Mouse (Mus musculus) gastrocnemius, adult 2 months (tissue): Measurements from ENCODE around the gene B430218F22Rik. TPM values are rescaled to one million over a fixed set of nuclear protein-coding genes. Genes with fewer than 3 reads are reported as not detected.
"Not testable (repeated sequence)": the region's sequence is repeated elsewhere in the genome, so short reads cannot be mapped to it uniquely, and the experiment has no call there.

Experiments used
- DNase-seq: peaks from one replicate; pipeline ENCODE4 v3.0.0; 2022
- H3K27ac ChIP-seq: fragments of 200-600 bp; 2 replicates; pipeline ENCODE4 v1.8.1; 2022; ENCODE audit warnings: mild to moderate bottlenecking
- H3K4me3 ChIP-seq: fragments of 200-600 bp; 2 replicates; pipeline ENCODE4 v1.8.1; 2022; ENCODE audit warnings: mild to moderate bottlenecking, moderate library complexity
- CTCF ChIP-seq: fragments of 200-600 bp; IDR thresholded peaks from 2 replicates; pipeline ENCODE4 v1.8.1; 2022; ENCODE audit warnings: antibody characterized with exemption, mild to moderate bottlenecking, moderate library complexity
- intact Hi-C: fragments of 180-260 bp; cut with DNase I; formaldehyde crosslinking; loops from one replicate; pipeline ENCODE4 v1.15.1; 2025
- long read RNA-seq, 2 experiments: library from polyadenylated mRNA; stranded (forward); transcript quantifications; one replicate each; pipeline ENCODE4 v2.0.0; 2021
- total RNA-seq, 2 experiments: library from RNA; stranded (reverse); gene quantifications; 2 replicates each; pipeline ENCODE4 v1.2.3; 2021

B430218F22Rik gene
- total RNA-seq, result not detected
- long read RNA-seq, experiment 1, result 0 reads
- long read RNA-seq, experiment 2, result 0 reads

DNA sequence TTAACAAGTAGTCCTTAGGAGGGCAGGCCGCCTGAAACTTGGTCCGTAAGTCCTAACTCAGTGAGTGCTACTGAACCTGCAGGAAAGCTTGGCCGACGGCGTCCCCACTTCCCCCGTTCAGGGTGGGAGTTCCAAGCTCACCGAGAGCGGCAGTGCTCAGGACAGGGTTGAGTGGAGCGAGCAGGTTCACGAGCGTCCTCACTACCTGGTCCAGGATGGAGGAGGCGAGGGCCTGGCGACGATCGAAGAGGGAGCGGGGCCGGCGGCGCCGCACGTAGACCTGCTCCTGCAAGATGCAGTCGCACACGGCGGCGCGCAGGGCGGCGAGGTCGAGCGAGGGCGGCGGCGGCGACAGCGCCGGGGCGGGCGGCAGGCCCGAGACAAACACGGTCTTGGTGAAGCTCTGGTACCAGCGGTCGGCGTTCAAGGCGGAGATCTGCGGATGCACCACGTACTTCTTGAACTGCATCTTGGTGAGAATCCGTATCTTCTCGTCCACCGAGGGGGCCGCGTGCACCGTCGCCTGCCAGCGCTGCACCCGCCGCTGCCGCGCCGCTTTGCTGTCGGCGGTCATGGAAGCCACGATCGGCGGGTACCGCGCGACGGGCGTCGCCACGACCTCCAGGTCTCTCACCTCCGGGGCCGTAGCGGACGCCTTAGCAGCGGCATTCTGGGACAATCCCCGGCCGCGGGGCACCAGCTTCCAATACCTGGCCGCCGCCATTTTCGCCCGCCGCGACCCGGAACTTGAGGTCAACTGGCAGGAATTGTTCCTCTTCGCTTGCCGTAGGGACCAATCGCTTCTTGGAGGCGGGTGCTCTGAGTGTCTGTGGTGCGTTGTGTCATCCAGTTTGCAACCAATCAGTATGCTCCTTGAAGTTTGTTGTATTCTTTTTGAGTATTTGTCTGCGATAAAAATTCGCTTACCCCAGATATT lies at the start of gene B430218F22Rik, which contains the start of gene Mrps30:
B430218F22Rik (plus strand) TSS at position 120 of the 937 bp plus-strand sequence.
Mrps30 (minus strand) TSS at position 742 of the 937 bp plus-strand sequence.
- Histone ChIP-seq H3K27ac (peak within 1 kb of the TSS; percentile 92), H3K4me3 (peak within 1 kb of the TSS; percentile 99)
- intact Hi-C loops, result no loop called here
- TF ChIP-seq CTCF, result no peak
- peak; percentile 96 for DNase-seq

DNA sequence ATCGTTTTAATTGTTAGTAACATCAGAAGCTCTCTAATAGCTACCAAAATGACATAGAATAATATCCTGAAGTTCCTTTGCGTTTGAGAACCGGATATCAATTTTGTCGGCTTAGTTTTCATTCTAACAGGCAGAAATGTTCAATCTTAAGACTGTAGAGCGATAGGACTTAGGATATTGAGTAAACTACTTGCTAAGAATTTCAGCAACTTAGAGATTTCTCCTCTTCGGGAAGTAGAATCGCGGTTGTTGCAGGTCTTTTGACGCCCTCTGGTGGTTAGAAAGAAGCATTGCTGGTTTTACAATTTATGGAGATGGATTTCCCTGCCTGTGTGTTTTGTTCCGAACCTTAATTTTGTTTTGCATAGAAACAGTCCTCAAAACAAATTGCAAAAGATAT lies 36.2 kb upstream of the B430218F22Rik start:
- intact Hi-C loops, result no loop called here
- peak; percentile 85 for TF ChIP-seq CTCF
- DNase-seq, result no peak
- peak overlapping the region; percentile 52 for H3K4me3 ChIP-seq
- H3K27ac ChIP-seq, result no peak overlapping the region

DNA sequence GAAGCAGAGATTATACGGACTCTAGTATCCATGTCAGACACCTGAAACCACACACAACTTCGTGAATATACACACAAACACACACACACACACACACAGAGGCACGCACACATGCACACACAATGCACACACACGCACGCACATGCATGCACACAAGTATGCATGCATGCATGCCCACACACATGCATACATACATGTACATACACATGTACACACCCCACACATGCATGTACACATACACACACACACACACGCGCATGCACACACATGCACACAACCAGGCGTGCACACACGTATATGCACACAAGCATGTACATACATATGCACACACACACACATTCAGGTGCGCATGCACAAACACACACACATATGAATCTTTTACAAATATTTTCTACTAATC lies 35.6 kb upstream of the B430218F22Rik start:
- no peak for TF ChIP-seq CTCF
- DNase-seq, result no peak
- Histone ChIP-seq H3K4me3 (no peak overlapping the region), H3K27ac (no peak overlapping the region)
- intact Hi-C loops, result no loop called here

DNA sequence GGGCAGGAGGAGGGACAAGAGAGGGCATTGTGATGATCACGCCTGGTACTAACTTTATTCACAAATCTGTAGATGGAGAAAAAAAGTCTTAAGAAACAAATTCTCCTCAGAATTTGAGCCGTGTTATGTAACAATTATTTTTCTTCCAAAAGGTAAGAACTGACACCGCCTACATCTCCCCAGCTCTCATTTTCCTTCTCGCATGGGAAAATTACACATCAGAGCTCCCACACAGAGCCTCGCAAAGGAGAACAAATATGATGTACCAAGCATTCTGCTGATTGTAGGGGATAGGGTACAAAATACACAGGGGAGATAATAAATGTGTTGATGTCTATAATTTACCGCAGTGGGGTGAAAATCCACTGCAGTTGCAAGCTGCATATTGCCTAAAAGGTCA lies 23.1 kb upstream of the B430218F22Rik start:
- DNase-seq, result no peak
- no peak for TF ChIP-seq CTCF
- intact Hi-C loops, result no loop called here
- Histone ChIP-seq H3K27ac (no peak overlapping the region), H3K4me3 (no peak overlapping the region)

DNA sequence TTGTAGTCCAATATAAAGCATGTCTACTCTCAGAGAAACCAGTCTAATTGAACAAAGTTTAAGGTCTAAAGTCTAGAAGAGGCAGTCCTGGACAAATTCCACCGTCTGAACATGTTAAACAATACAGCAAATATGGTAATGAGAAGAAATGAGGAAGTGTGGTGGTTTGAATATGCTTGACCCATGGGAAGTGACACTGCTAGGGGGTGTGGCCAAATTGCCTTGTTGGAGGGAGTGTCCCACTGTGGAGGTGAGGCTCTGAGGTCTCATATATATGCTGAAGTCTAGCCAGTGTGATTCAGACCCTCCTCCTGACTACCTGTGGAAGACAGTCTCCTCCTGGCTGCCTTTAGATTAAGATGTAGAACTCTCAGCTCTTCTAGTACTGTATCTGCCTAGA lies 20.7 kb upstream of the B430218F22Rik start:
- H3K27ac ChIP-seq, result no peak overlapping the region
- no peak overlapping the region for H3K4me3 ChIP-seq
- no peak for TF ChIP-seq CTCF
- intact Hi-C loops, result no loop called here
- no peak for DNase-seq

DNA sequence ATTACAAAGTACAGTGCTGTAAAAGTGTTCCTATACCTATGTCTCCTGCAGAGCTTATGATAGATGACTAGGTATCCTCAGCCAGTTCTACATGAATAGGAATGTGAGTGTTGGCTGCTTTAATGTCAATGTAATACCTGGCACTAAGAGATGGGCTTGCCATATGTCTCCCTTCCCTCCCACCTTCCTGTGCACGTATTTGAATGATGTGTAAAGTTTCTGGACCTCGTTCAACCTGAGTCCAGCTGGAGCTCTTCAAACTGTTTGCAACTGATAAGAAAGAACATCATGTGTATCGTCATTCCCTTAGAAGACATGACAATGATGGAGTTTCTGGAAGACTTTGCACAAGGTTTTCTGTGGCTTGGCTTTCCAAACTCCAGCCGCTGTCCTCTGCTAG lies 13.6 kb upstream of the B430218F22Rik start:
- DNase-seq, result no peak
- intact Hi-C loops, result no loop called here
- TF ChIP-seq CTCF, result no peak

DNA sequence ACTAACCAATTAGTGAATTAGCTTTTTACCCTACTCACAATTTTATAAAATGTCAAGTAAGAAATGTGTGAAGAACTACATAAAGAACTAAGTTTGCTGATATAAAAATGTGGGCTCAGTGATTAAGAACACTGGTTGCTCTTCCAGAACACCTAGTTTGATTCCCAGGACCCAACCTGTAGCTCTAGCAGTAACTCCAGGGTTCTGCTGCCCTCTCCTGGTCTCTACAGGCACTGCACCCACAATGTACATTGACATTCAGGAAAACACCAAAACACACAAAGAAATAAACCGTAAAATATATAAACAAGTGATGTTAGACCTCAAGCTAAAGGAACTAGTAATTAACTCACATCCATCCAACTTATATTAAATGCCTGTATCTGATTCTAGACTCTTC lies 7.3 kb upstream of the B430218F22Rik start:
- no peak overlapping the region for H3K4me3 ChIP-seq
- no peak overlapping the region for H3K27ac ChIP-seq
- TF ChIP-seq CTCF, result peak; percentile 89
- peak; percentile 51 for DNase-seq
- intact Hi-C loops, result no loop called here

More for the DNA sequence above, 13.6 kb upstream of the B430218F22Rik start:
- Histone ChIP-seq H3K27ac (no peak overlapping the region), H3K4me3 (no peak overlapping the region)

DNA sequence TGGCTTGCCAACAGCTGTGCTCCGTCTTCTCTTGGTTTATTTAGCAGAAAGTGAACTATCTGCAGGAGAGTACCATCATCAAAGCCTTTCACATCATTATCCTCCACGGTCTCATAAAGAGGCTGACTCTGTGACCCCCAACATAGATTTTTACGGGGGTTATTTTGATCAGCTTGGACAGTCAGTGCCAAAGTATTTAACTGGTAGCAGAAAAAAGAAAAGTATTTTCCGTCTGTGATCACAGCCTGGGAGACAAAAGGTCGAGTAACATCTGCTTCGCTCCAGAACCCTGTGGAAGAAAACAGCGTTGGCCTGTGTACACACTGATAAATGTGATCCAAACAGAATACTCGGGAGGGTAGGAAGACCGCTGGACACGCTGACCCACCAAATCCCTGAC lies 6.0 kb upstream of the B430218F22Rik start:
- H3K4me3 ChIP-seq, result no peak overlapping the region
- no peak for DNase-seq
- TF ChIP-seq CTCF, result no peak
- H3K27ac ChIP-seq, result no peak overlapping the region
- intact Hi-C loops, result no loop called here

DNA sequence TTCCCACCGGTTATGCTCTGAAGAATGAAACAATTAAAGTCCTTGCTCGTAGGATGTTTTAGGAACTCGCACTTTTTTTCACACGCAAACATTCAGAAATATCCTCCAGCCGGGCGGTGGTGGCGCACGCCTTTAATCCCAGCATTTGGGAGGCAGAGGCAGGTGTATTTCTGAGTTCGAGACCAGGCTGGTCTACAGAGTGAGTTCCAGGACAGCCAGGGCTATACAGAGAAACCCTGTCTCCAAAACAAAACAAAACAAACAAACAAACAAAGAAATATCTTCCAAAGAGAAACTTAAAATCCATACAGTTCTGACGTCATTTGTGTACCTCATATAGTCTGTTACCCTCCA lies 995 bp downstream of the B430218F22Rik start:
- H3K4me3 ChIP-seq, result peak overlapping the region; percentile 99
- DNase-seq, intact Hi-C loops: not testable (repeated sequence)
- H3K27ac ChIP-seq, result peak overlapping the region; percentile 92

DNA sequence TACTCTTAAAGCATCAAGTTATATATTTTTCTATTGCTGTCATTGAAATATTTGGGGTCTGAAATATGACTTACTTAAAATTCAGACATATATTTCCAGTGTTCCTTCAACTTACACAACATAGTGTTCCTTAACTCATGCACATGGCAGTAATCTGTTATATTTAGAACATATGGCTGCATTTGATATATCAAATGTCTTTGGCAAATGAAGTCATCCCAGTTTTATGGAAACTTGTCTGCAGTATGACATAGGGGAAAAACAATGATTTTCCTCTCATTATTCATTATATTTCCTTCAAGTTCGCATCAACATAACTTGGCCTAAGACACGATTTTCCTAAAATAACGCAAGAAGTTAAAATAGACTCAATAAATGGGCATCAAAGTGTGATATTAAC lies 9.4 kb downstream of the B430218F22Rik start:
- DNase-seq, result no peak
- intact Hi-C loops, result no loop called here
- no peak overlapping the region for H3K27ac ChIP-seq
- TF ChIP-seq CTCF, result no peak
- no peak overlapping the region for H3K4me3 ChIP-seq

DNA sequence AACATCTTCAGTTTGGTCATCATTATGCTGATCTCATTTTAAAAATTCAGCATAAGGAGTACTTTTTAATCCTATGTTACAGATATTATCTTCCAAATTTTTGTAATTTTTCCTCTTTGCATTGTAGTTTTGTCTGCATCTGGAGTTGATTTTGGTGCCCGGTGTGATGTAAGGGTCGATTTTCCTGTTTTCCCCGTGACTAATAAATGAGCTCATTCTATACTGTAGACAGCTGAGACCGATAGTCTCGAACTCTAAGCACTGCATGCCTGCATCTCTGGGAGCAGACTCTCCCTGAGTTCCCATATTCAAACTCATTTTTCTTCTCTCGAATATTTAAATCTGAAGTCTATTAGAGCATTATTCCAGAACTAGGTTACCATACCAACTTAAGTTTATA lies 13.9 kb downstream of the B430218F22Rik start:
- intact Hi-C loops, result loop anchor here (10.0 kb wide), 2 partner anchors 194 to 964 kb away; no protein-coding TSS in a partner anchor
- TF ChIP-seq CTCF, result no peak
- Histone ChIP-seq H3K4me3 (no peak overlapping the region), H3K27ac (no peak overlapping the region)
- DNase-seq, result no peak

DNA sequence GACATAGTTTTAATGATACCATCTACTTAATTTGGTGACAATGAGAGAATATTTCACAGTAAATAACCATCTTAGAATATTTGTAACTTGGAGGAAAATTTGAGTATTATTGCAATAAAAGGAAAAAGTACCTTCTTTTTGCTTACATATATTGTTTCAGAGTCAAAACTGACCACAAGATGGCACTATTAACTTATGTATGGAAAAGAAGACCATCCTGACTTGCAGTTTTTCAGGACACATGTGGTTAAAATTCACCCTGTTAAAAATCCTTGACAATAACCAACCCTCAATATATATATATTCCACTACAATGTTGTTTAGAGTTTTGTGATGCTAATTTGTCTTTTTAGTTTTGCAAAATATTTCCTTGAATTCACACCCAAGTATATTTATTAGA lies 17.1 kb downstream of the B430218F22Rik start:
- intact Hi-C loops, result loop anchor here (10.0 kb wide), 2 partner anchors 191 to 961 kb away; no protein-coding TSS in a partner anchor
- H3K27ac ChIP-seq, result no peak overlapping the region
- no peak overlapping the region for H3K4me3 ChIP-seq
- peak; percentile 64 for TF ChIP-seq CTCF
- no peak for DNase-seq

DNA sequence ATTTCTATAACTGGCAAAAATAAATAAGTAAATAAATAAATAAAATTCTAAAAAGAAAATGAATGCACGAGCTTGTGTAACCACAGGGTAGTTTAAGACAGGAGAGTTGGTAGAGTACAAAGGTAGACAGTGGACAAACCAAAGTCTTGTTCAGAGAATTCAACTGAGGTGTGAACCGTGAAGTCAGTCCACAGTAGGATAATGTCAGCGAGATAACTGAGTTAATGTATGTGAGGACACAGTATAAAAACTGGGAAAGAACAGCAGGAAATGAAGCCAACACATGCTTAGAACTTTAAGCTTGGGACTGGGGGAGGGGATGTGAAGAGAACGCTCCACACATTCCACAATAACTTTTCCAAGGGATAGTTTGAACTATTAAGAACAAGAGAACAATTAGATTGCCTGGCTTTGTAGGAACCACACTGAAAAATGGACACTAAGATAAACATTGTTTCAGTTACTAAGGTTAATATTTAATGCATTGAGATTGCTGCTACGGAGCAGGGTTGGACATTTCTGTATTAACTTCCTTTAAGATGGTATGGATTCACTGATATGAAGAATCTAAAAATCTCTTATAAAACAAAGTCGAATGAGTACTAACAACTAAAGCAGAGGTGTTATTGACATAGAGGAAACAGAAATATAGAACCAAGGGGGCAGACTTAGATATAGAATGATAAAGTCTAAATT lies 25.0 kb downstream of the B430218F22Rik start:
- H3K4me3 ChIP-seq, result no peak overlapping the region
- no peak for DNase-seq
- intact Hi-C loops, result no loop called here
- no peak for TF ChIP-seq CTCF
- no peak overlapping the region for H3K27ac ChIP-seq
